Mouse (Mus musculus) gonadal fat pad, adult 2 months (tissue): ENCODE measurements around the gene Hipk3. TPM values are rescaled to one million over a fixed set of nuclear protein-coding genes. Genes with fewer than 3 reads are reported as not detected.

ENCODE experiments used
- polyA plus RNA-seq: library from polyadenylated mRNA; depleted of rRNA; stranded (reverse); fragments of >200 nt; gene quantifications from 2 replicates; pipeline ENCODE4 v1.2.3, GENCODE M21; 2012; rRNA removed

The Hipk3 gene
- polyA plus RNA-seq, 1 experiment, result 46.9 TPM

Other genes starting within 250 kb of the Hipk3 start
- 1.0 and 2.7 TPM in 2 replicates for gene D430041D05Rik, start 83.4 kb downstream of the Hipk3 start, polyA plus RNA-seq
- gene Cstf3, start 96.1 kb upstream of the Hipk3 start, polyA plus RNA-seq, result 10.0 and 12.0 TPM in 2 replicates
- 9.2 and 20.2 TPM in 2 replicates for gene Tcp11l1, start 217.7 kb upstream of the Hipk3 start, polyA plus RNA-seq
- 0.28 and 0.53 TPM in 2 replicates for gene Pin1rt1, start 221.9 kb upstream of the Hipk3 start, polyA plus RNA-seq
- gene Depdc7, start 248.4 kb upstream of the Hipk3 start, polyA plus RNA-seq, result 21.2 and 25.3 TPM in 2 replicates